Mouse (Mus musculus) C2C12 (cell line): ENCODE results near the gene Mcm9.

Source experiments
- CEBPB ChIP-seq: IDR thresholded peaks from one replicate; pipeline ENCODE4 v1.6.1; 2011; ENCODE audit warnings: low read depth, mild to moderate bottlenecking, control low read depth, moderate library complexity
- CTCF ChIP-seq: IDR thresholded peaks from one replicate; pipeline ENCODE4 v1.5.1; 2011; ENCODE audit not compliant: control insufficient read depth, insufficient read depth, insufficient read length
- MAX ChIP-seq: IDR thresholded peaks from one replicate; pipeline ENCODE4 v1.6.1; 2011; ENCODE audit warnings: mild to moderate bottlenecking, control low read depth
- MYOG ChIP-seq: IDR thresholded peaks from one replicate; pipeline ENCODE4 v1.6.1; 2011; ENCODE audit not compliant: control insufficient read depth, insufficient read length; ENCODE audit errors: extremely low read depth
- USF1 ChIP-seq: IDR thresholded peaks from one replicate; pipeline ENCODE4 v1.6.1; 2011; ENCODE audit warnings: low read depth, mild to moderate bottlenecking, control low read depth, moderate library complexity

GRCm38 (mm10) chr10:53615850-53616616, 14.2 kb downstream of the Mcm9 start:
- no peak for TF ChIP-seq USF1
- TF ChIP-seq CTCF: no peak
- TF ChIP-seq CEBPB: no peak
- no peak for TF ChIP-seq MAX
- no peak for TF ChIP-seq MYOG
